8 mouse cellular contexts compared by ENCODE assay signal in genomic region chr16:33917390-33917789, GRCm38 (mm10). TPM values are rescaled to one million over a fixed set of nuclear protein-coding genes. Genes with fewer than 3 reads are reported as not detected.
DNase-seq lines count a peak whose midpoint lies in the region; ATAC-seq and TF ChIP-seq lines count a peak whose summit lies in the region.

No protein-coding gene starts in this region.

- H3K36me3 ChIP-seq in hindbrain, embryonic 15.5 days, result no peaks in the 10 kb centered on the region
- no peaks in the 10 kb centered on the region for H3K36me3 ChIP-seq in hindbrain, embryonic 14.5 days (replicated peaks; ENCODE audit: control insufficient read depth, insufficient read depth)
- H3K36me3 ChIP-seq in intestine, embryonic 16.5 days (ENCODE audit: control insufficient read depth, insufficient read depth, low read length), result 0 out of 2 replicates have a peak, but pooled peaks cover 5% of the 10 kb centered on the region
- H3K36me3 ChIP-seq in stomach, postnatal 0 days (ENCODE audit: control insufficient read depth, insufficient read depth, low read length), result 0 out of 2 replicates have a peak, but pooled peaks cover 9% of the 10 kb centered on the region

- H3K4me1 ChIP-seq in hindbrain, embryonic 15.5 days (replicated peaks), result peaks cover 15% of the 10 kb centered on the region; the same call in 1 of the 2 replicates
- H3K4me1 ChIP-seq in hindbrain, embryonic 14.5 days (replicated peaks; ENCODE audit: control insufficient read depth, insufficient read depth, low read length), result peaks cover 14% of the 10 kb centered on the region
- peaks cover 46% of the 10 kb centered on the region for H3K4me1 ChIP-seq in intestine, embryonic 16.5 days (ENCODE audit: control insufficient read depth, insufficient read depth, low read length)
- H3K4me1 ChIP-seq in stomach, postnatal 0 days (replicated peaks; ENCODE audit: control insufficient read depth, insufficient read depth), result peaks cover 6% of the 10 kb centered on the region

- no peaks in the 10 kb centered on the region for H3K9me3 ChIP-seq in hindbrain, embryonic 15.5 days
- no peaks in the 10 kb centered on the region for H3K9me3 ChIP-seq in hindbrain, embryonic 14.5 days (ENCODE audit: control insufficient read depth, low read length)
- H3K9me3 ChIP-seq in intestine, embryonic 16.5 days (ENCODE audit: control insufficient read depth, low read length), result no peaks in the 10 kb centered on the region
- H3K9me3 ChIP-seq in stomach, postnatal 0 days (ENCODE audit: control insufficient read depth, low read length), result no peaks in the 10 kb centered on the region

- no peak overlapping the region for H3K4me3 ChIP-seq in hindbrain, embryonic 15.5 days
- H3K4me3 ChIP-seq in hindbrain, embryonic 14.5 days (replicated peaks; ENCODE audit: low read length), result no peak overlapping the region
- H3K4me3 ChIP-seq in intestine, embryonic 16.5 days (ENCODE audit: low read length), result no peak overlapping the region
- no peak overlapping the region for H3K4me3 ChIP-seq in stomach, postnatal 0 days (ENCODE audit: low read depth, low read length)

- TF ChIP-seq EP300 in stomach, postnatal 0 days (optimal IDR thresholded peaks at IDR 0.05), result no peak

- no peak overlapping the region for H3K9ac ChIP-seq in hindbrain, embryonic 15.5 days
- no peak overlapping the region for H3K9ac ChIP-seq in hindbrain, embryonic 14.5 days
- H3K9ac ChIP-seq in intestine, embryonic 16.5 days (ENCODE audit: low read depth, low read length), result no peak overlapping the region
- no peak overlapping the region for H3K9ac ChIP-seq in stomach, postnatal 0 days (ENCODE audit: low read length)

- 60% methylated on average over 5 of the region's 5 CpGs for WGBS in hindbrain, embryonic 15.5 days
- 77% methylated on average over 5 of the region's 5 CpGs for WGBS in hindbrain, embryonic 14.5 days
- 40% methylated on average over 5 of the region's 5 CpGs for WGBS in intestine, embryonic 16.5 days
- WGBS in stomach, postnatal 0 days, result 47% methylated on average over 5 of the region's 5 CpGs

- no peak overlapping the region for H3K4me2 ChIP-seq in hindbrain, embryonic 15.5 days
- no peak overlapping the region for H3K4me2 ChIP-seq in hindbrain, embryonic 14.5 days (replicated peaks)
- no peak overlapping the region for H3K4me2 ChIP-seq in intestine, embryonic 16.5 days (ENCODE audit: low read depth, low read length)
- H3K4me2 ChIP-seq in stomach, postnatal 0 days (replicated peaks; ENCODE audit: low read depth), result no peak overlapping the region

- no peak for DNase-seq in hindbrain, embryonic 14.5 days (ENCODE audit: low spot score)
- peak; percentile 34 for DNase-seq in ovary, adult 18-20 months (ENCODE audit: low spot score)
- DNase-seq in ovary, postnatal 10 days (ENCODE audit: low spot score), result no peak
- DNase-seq in stomach, postnatal 0 days (ENCODE audit: low spot score), result no peak
- no peak for DNase-seq in frontal cortex, postnatal 25 days (ENCODE audit: low spot score in 2 of 2)
- no peak for DNase-seq in spleen, postnatal 4 days (ENCODE audit: low spot score in 2 of 2)

- no peak for ATAC-seq in hindbrain, embryonic 15.5 days (ENCODE audit: low FRiP score, low read depth)
- ATAC-seq in hindbrain, embryonic 14.5 days (ENCODE audit: low FRiP score), result no peak
- ATAC-seq in intestine, embryonic 16.5 days, result 0 out of 2 replicates have a peak, but pooled peaks have one; percentile 19
- ATAC-seq in stomach, postnatal 0 days (ENCODE audit: low FRiP score, low TSS enrichment), result no peak

- H3K27me3 ChIP-seq in hindbrain, embryonic 15.5 days, result no peaks in the 10 kb centered on the region
- H3K27me3 ChIP-seq in hindbrain, embryonic 14.5 days (ENCODE audit: control insufficient read depth, insufficient read depth, low read length), result no peaks in the 10 kb centered on the region
- H3K27me3 ChIP-seq in intestine, embryonic 16.5 days (replicated peaks; ENCODE audit: control insufficient read depth, insufficient read depth, low read length), result no peaks in the 10 kb centered on the region
- H3K27me3 ChIP-seq in stomach, postnatal 0 days (ENCODE audit: control insufficient read depth, insufficient read depth, low read length), result no peaks in the 10 kb centered on the region

- peak overlapping the region; percentile 48; the same call in 1 of the 2 replicates for H3K27ac ChIP-seq in hindbrain, embryonic 15.5 days (replicated peaks)
- no peak overlapping the region for H3K27ac ChIP-seq in hindbrain, embryonic 14.5 days
- peak overlapping the region; percentile 80 for H3K27ac ChIP-seq in intestine, embryonic 16.5 days (ENCODE audit: low read length)
- H3K27ac ChIP-seq in stomach, postnatal 0 days (replicated peaks), result peak overlapping the region; percentile 69

- TF ChIP-seq CTCF in stomach, postnatal 0 days (IDR thresholded peaks at IDR 0.05; ENCODE audit: low read depth), result no peak

RNA-seq across cellular contexts. Expression of gene Umps, which starts 49.4 kb away (rescaled TPM):
- 24.1 and 25.9 TPM in 2 replicates for polyA plus RNA-seq in hindbrain, embryonic 15.5 days (2015; fragmentation: Nextera tagmentation; extraction: Ambion mirVana)
- polyA plus RNA-seq in hindbrain, embryonic 14.5 days (2014; fragmentation: Nextera tagmentation; extraction: Ambion mirVana), result 24.2 and 28.5 TPM in 2 replicates
- 40.0 and 49.4 TPM in 2 replicates for polyA plus RNA-seq in intestine, embryonic 16.5 days (2015; fragmentation: Nextera tagmentation; extraction: Ambion mirVana)
- polyA plus RNA-seq in stomach, postnatal 0 days (2015; fragmentation: Nextera tagmentation; extraction: Ambion mirVana), result 24.0 and 26.4 TPM in 2 replicates
